Mouse (Mus musculus) heart, adult 2 months (tissue): ENCODE measurements around the gene Eml1. TPM values are rescaled to one million over a fixed set of nuclear protein-coding genes. Genes with fewer than 3 reads are reported as not detected.
A peak's percentile ranks its signal among the peaks of the same experiment; 100 is the strongest.

Experiments used
- DNase-seq, 2 experiments: peaks; one replicate each; pipeline ENCODE4 v3.0.0; 2021
- H3K27ac ChIP-seq: fragments of 200-600 bp; 2 replicates; pipeline ENCODE4 v1.8.1; 2022
- H3K27me3 ChIP-seq: fragments of 200-500 bp; 2 replicates; pipeline ENCODE4 v1.6.1; 2012; ENCODE audit warnings: mild to moderate bottlenecking, low read length, inconsistent platforms, mixed read lengths; ENCODE audit not compliant: control insufficient read depth, insufficient read depth
- H3K36me3 ChIP-seq: fragments of 200-500 bp; 2 replicates; pipeline ENCODE4 v1.6.1; 2012; ENCODE audit warnings: low read length, inconsistent platforms; ENCODE audit not compliant: control insufficient read depth, insufficient read depth
- H3K4me1 ChIP-seq: fragments of 200-500 bp; 2 replicates; pipeline ENCODE4 v1.6.1; 2011; ENCODE audit warnings: low read length; ENCODE audit not compliant: control insufficient read depth, insufficient read depth
- H3K4me3 ChIP-seq: fragments of 200-600 bp; 2 replicates; pipeline ENCODE4 v1.8.1; 2022
- H3K79me2 ChIP-seq: fragments of 200-500 bp; replicated peaks from 2 replicates; pipeline ENCODE4 v1.6.1; 2012; ENCODE audit warnings: mild to moderate bottlenecking, inconsistent platforms, low read length, moderate library complexity, mixed read lengths; ENCODE audit not compliant: control insufficient read depth, insufficient read depth
- H3K9ac ChIP-seq: fragments of 200-500 bp; 2 replicates; pipeline ENCODE4 v1.6.1; 2012; ENCODE audit warnings: low read depth, mild to moderate bottlenecking, control low read depth, inconsistent platforms, low read length, mixed read lengths
- CTCF ChIP-seq: fragments of 200-600 bp; IDR thresholded peaks from 2 replicates; pipeline ENCODE4 v1.8.1; 2022; ENCODE audit warnings: antibody characterized with exemption, mild to moderate bottlenecking, moderate library complexity
- EP300 ChIP-seq: fragments of 200-500 bp; IDR thresholded peaks from 2 replicates; pipeline ENCODE4 v1.6.1; 2011; ENCODE audit warnings: low read depth, low read length, control low read depth; ENCODE audit not compliant: insufficient read depth
- POLR2A ChIP-seq: fragments of 200-500 bp; IDR thresholded peaks from 2 replicates; pipeline ENCODE4 v1.6.1; 2011; ENCODE audit warnings: mild to moderate bottlenecking, low read depth, low read length, control low read depth; ENCODE audit not compliant: insufficient read depth
- WGBS: fragments of 180-500 bp; shearing (Covaris S2); methylation state at CpG from one replicate; pipeline ENCODE4 v1.1.7; 2018; 5-methylcytosine and 5-hydroxymethylcytosine counted together
- intact Hi-C: fragments of 180-260 bp; cut with DNase I; formaldehyde crosslinking; loops from one replicate; pipeline ENCODE4 v1.15.1; 2025
- long read RNA-seq: library from polyadenylated mRNA; stranded (forward); transcript quantifications from one replicate; pipeline ENCODE4 v2.0.0, GENCODE M21; 2021
- polyA plus RNA-seq: library from polyadenylated mRNA; depleted of rRNA; stranded (reverse); fragments of >200 nt; gene quantifications from 2 replicates; pipeline ENCODE4 v1.2.3, GENCODE M21; 2012; rRNA removed
- total RNA-seq, 2 experiments: library from RNA; stranded (reverse); gene quantifications; 2 replicates each; pipeline ENCODE4 v1.2.3; 2021

Eml1 gene
- total RNA-seq (10 to 100 TPM; 73.5 to 84.7 TPM), polyA plus RNA-seq (68.7 and 112 TPM in 2 replicates)
- long read RNA-seq, full-length matches to known transcripts, result 13 of 80 reads
- long read RNA-seq, partial matches to known transcripts, result 6 of 80 reads
- long read RNA-seq, other reads (novel, unspliced or antisense), result 61 of 80 reads

DNA sequence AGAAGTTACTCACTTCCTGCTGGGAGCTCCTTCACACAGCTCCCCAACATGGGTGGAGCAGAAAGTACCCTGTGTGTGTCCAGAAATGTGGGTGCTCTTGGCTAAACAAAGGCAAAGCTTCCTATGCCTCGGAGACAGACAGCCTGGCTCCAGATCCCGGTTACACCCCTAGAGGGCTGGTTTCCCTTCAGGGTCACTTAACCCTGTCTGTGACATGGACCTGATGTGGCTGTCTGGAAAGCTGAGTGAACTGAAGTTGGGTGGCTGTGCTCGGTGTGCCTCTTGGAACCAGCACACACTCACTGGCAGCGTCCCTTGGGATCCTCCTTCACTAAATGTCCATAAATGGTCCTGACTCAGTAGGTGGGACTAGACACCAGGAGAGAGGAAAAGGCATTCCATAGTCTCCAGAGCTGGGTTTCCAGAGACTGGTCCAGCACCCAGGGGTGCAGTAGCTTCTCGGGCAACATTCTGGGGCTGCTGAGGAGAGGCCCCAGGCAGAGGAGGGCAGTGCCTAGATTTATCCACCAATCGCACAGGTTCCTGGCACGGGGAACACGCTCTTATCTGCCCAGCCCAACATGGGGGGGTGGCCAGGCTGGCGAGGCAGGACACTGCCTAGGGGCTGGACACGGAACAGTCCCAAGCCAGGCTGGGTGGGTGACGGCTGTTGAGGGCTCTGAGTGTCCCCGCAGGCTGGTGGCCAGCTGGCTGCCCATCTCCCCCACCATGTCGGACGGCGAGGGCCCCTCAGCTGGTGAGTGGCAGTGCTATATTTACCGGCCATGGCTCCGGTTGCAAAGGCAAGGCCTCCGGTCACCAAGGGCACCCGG, at the start of gene Eml1:
Gene Eml1, plus strand, starts transcription at position 362 of the 833 bp plus-strand sequence.
- Histone ChIP-seq H3K4me1 (peaks cover 36% of the 10 kb centered on the region), H3K79me2 (no peaks in the 10 kb centered on the region), H3K27ac (peak within 1 kb of the TSS; percentile 98), H3K4me3 (peak within 1 kb of the TSS; percentile 62), H3K36me3 (no peaks in the 10 kb centered on the region; the same call in 1 of the 2 replicates), H3K9ac (peak within 1 kb of the TSS; percentile 77), H3K27me3 (no peaks in the 10 kb centered on the region)
- peak; percentile 50 for TF ChIP-seq CTCF
- TF ChIP-seq POLR2A, result peak; percentile 56; the same call in 1 of the 2 replicates
- peak; percentile 77 for TF ChIP-seq EP300
- WGBS, result 16% methylated on average over 19 of the region's 19 CpGs
- DNase-seq, result peak; percentile 78 to 82
- intact Hi-C loops, result loop anchor here (2.0 to 5.0 kb wide), 2 partner anchors 22 to 186 kb away; no protein-coding TSS in a partner anchor

GRCm38 (mm10) chr12:108326401-108326800, 44.4 kb upstream of the Eml1 start:
- no peak overlapping the region for H3K27ac ChIP-seq
- intact Hi-C loops, result no loop called here
- no peaks in the 10 kb centered on the region for H3K79me2 ChIP-seq
- 51% methylated on average over 5 of the region's 5 CpGs for WGBS
- H3K4me3 ChIP-seq, result no peak overlapping the region
- no peak overlapping the region for H3K9ac ChIP-seq
- H3K36me3 ChIP-seq, result no peaks in the 10 kb centered on the region
- peaks cover 6% of the 10 kb centered on the region; the same call in 1 of the 2 replicates for H3K27me3 ChIP-seq
- DNase-seq, result no peak
- no peak for TF ChIP-seq CTCF
- no peak for TF ChIP-seq EP300
- TF ChIP-seq POLR2A, result no peak
- H3K4me1 ChIP-seq, result no peaks in the 10 kb centered on the region

- TF ChIP-seq CTCF, result no peak
- TF ChIP-seq EP300, result no peak
- H3K79me2 ChIP-seq, result no peaks in the 10 kb centered on the region
- intact Hi-C loops, result no loop called here
- peaks cover 6% of the 10 kb centered on the region; the same call in 1 of the 2 replicates for H3K27me3 ChIP-seq
- no peak overlapping the region for H3K27ac ChIP-seq
- 3% methylated on average over 63 of the region's 66 CpGs for WGBS
- H3K9ac ChIP-seq, result no peak overlapping the region
- peaks cover 2% of the 10 kb centered on the region for H3K4me1 ChIP-seq
- H3K36me3 ChIP-seq, result no peaks in the 10 kb centered on the region
- peak overlapping the region; percentile 28; the same call in 1 of the 2 replicates for H3K4me3 ChIP-seq
- DNase-seq, result no peak
These were observed 42.8 kb upstream of the Eml1 start for GRCm38 (mm10) chr12:108327889-108328491.

DNA sequence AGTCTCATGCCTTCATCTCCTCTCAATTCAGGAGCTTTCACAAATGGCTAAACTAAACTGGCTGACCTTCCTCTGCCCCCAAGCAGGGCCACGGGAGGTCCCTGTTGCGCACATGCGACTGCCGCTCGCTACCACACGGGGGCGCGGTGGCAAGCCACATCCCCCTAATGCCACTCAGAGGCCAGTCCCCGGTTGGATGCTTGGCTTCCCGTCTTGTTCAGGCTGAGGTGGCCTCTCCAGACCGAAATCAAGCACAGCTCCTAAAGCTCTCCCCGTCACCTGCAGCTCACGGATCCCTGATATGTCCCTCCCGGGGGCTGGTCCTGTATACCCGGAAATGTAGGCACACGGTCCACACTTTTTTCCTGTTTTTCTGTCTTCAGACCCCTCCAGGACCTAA, 37.7 kb upstream of the Eml1 start:
- Histone ChIP-seq H3K36me3 (no peaks in the 10 kb centered on the region), H3K4me3 (peak overlapping the region; percentile 57), H3K27ac (peak overlapping the region; percentile 29), H3K79me2 (no peaks in the 10 kb centered on the region), H3K27me3 (peaks cover 5% of the 10 kb centered on the region; the same call in 1 of the 2 replicates), H3K4me1 (peaks cover 2% of the 10 kb centered on the region), H3K9ac (no peak overlapping the region)
- WGBS, result 1% methylated on average over 16 of the region's 16 CpGs
- DNase-seq, result peak; percentile 89 to 91
- intact Hi-C loops, result loop anchor here (1.0 to 2.0 kb wide), 2 partner anchors 90 to 162 kb away; no protein-coding TSS in a partner anchor
- TF ChIP-seq EP300, result 0 out of 2 replicates have a peak, but pooled peaks have one; percentile 60
- TF ChIP-seq CTCF, result no peak

DNA sequence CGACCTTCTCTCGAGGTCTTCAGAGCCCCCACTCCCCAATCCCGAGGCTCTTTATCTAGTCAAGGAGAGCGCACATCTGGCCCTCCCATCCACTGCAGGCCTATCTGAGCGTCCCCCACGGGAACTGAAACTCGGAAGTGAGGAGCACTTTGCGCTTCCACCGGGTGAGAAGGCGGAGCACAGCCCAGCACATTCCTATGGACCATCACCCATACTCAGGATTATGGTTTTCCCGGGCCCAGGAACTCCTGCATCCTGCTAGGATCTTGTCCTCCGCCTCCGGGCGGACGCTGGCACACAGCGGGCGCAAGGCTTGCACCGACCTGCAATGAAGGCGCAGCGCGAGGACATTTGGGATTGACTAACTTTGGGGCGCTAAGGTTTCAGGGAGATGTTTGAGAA, 37.3 kb upstream of the Eml1 start:
- Histone ChIP-seq H3K36me3 (no peaks in the 10 kb centered on the region), H3K79me2 (no peaks in the 10 kb centered on the region), H3K27ac (peak overlapping the region; percentile 29), H3K4me3 (peak overlapping the region; percentile 57), H3K4me1 (peaks cover 2% of the 10 kb centered on the region), H3K9ac (peak overlapping the region; percentile 7; the same call in 1 of the 2 replicates), H3K27me3 (peaks cover under 1% of the 10 kb centered on the region; the same call in 1 of the 2 replicates)
- intact Hi-C loops, result loop anchor here (1.0 to 2.0 kb wide), 2 partner anchors 90 to 161 kb away; no protein-coding TSS in a partner anchor
- no peak for DNase-seq
- TF ChIP-seq EP300 (no peak), CTCF (no peak), POLR2A (no peak)
- 1% methylated on average over 22 of the region's 22 CpGs for WGBS
